Comparison of ENCODE assay signal across 22 mouse cellular contexts in the genomic region with DNA sequence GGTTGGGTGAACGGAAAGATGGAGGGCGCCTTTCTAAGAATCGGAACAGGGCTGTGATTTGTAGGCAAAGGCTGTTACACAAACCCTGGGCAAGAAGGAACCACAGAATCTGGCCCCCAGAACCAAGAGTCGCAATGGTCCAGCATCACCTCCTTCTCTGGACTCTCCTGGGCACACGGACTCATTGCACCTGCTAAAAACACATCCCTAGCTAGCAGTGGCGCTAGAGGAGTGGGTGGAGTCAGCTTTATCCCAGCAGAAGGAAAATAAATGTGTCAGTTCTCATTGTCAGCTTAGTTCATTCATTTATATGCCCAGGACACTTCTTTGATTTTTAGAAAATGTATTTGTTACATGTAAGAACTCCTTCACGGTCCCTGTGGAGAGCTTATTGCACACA. TPM values are rescaled to one million over a fixed set of nuclear protein-coding genes. Genes with fewer than 3 reads are reported as not detected.
DNase-seq lines count a peak whose midpoint lies in the region; ATAC-seq lines count a peak whose summit lies in the region.
"Had no signal": no experiment of that assay in that cellular context is flagged by ENCODE, and none has a peak within 500 bp of the region (broad histone marks: within the 10 kb centered on the region; RNA-seq: fewer than 3 reads in every experiment).

No protein-coding gene starts in this region.

- peak overlapping the region; percentile 8; the same call in 1 of the 2 replicates for H3K9ac ChIP-seq in forebrain, embryonic 14.5 days (ENCODE audit: low read length)
- H3K9ac ChIP-seq in forebrain, embryonic 12.5 days = no peak overlapping the region
- H3K9ac ChIP-seq in hindbrain, embryonic 11.5 days (ENCODE audit: low read depth, low read length) = no peak overlapping the region
- no peak overlapping the region for H3K9ac ChIP-seq in hindbrain, embryonic 13.5 days
- H3K9ac ChIP-seq: embryonic facial prominence, embryonic 15.5 days had no signal

- no peak overlapping the region for H3K4me3 ChIP-seq in forebrain, embryonic 14.5 days (ENCODE audit: low read depth, low read length)
- H3K4me3 ChIP-seq in forebrain, embryonic 12.5 days (replicated peaks) = no peak overlapping the region
- no peak overlapping the region for H3K4me3 ChIP-seq in hindbrain, embryonic 11.5 days (ENCODE audit: low read depth, low read length)
- no peak overlapping the region for H3K4me3 ChIP-seq in hindbrain, embryonic 13.5 days
- H3K4me3 ChIP-seq: embryonic facial prominence, embryonic 15.5 days; myocyte had no signal

- H3K27me3 ChIP-seq in forebrain, embryonic 14.5 days (replicated peaks; ENCODE audit: control insufficient read depth, insufficient read depth, low read length) = peaks cover 47% of the 10 kb centered on the region
- H3K27me3 ChIP-seq in forebrain, embryonic 12.5 days = peaks cover 72% of the 10 kb centered on the region
- peaks cover 57% of the 10 kb centered on the region for H3K27me3 ChIP-seq in hindbrain, embryonic 11.5 days (ENCODE audit: control insufficient read depth, insufficient read depth, low read length)
- H3K27me3 ChIP-seq in hindbrain, embryonic 13.5 days = peaks cover 75% of the 10 kb centered on the region

- 13% methylated on average over 7 of the region's 7 CpGs for WGBS in forebrain, embryonic 14.5 days
- WGBS in forebrain, embryonic 12.5 days = 16% methylated on average over 7 of the region's 7 CpGs
- WGBS in hindbrain, embryonic 11.5 days = 24% methylated on average over 7 of the region's 7 CpGs
- 32% methylated on average over 7 of the region's 7 CpGs for WGBS in hindbrain, embryonic 13.5 days

- no peaks in the 10 kb centered on the region for H3K36me3 ChIP-seq in forebrain, embryonic 14.5 days (ENCODE audit: control insufficient read depth, insufficient read depth, low read length)
- no peaks in the 10 kb centered on the region for H3K36me3 ChIP-seq in forebrain, embryonic 12.5 days (replicated peaks)
- no peaks in the 10 kb centered on the region for H3K36me3 ChIP-seq in hindbrain, embryonic 11.5 days (ENCODE audit: control insufficient read depth, insufficient read depth, low read length)
- H3K36me3 ChIP-seq in hindbrain, embryonic 13.5 days = no peaks in the 10 kb centered on the region
- H3K36me3 ChIP-seq: embryonic facial prominence, embryonic 15.5 days had no signal

- ATAC-seq in forebrain, embryonic 14.5 days = no peak
- no peak for ATAC-seq in forebrain, embryonic 12.5 days (ENCODE audit: low FRiP score)
- no peak for ATAC-seq in hindbrain, embryonic 11.5 days (ENCODE audit: low FRiP score)
- no peak for ATAC-seq in hindbrain, embryonic 13.5 days (ENCODE audit: low FRiP score)
- ATAC-seq: CD4-positive, CD25-positive, alpha-beta regulatory T cell, adult 4 months; intestine, embryonic 16.5 days had no signal

- no peaks in the 10 kb centered on the region for H3K9me3 ChIP-seq in forebrain, embryonic 14.5 days (replicated peaks; ENCODE audit: control insufficient read depth, low read length)
- H3K9me3 ChIP-seq in forebrain, embryonic 12.5 days = no peaks in the 10 kb centered on the region
- H3K9me3 ChIP-seq in hindbrain, embryonic 11.5 days (ENCODE audit: control insufficient read depth, low read length) = no peaks in the 10 kb centered on the region
- H3K9me3 ChIP-seq in hindbrain, embryonic 13.5 days = no peaks in the 10 kb centered on the region
- H3K9me3 ChIP-seq: embryonic facial prominence, embryonic 15.5 days had no signal

- H3K4me1 ChIP-seq in forebrain, embryonic 14.5 days (ENCODE audit: control insufficient read depth, insufficient read depth, low read length) = 0 out of 2 replicates have a peak, but pooled peaks cover 3% of the 10 kb centered on the region
- 0 out of 2 replicates have a peak, but pooled peaks cover 8% of the 10 kb centered on the region for H3K4me1 ChIP-seq in forebrain, embryonic 12.5 days
- no peaks in the 10 kb centered on the region for H3K4me1 ChIP-seq in hindbrain, embryonic 11.5 days (replicated peaks; ENCODE audit: control insufficient read depth, insufficient read depth, low read length)
- H3K4me1 ChIP-seq in hindbrain, embryonic 13.5 days (replicated peaks) = peaks cover 18% of the 10 kb centered on the region

- no peak for DNase-seq in forebrain, embryonic 14.5 days (ENCODE audit: low spot score)
- DNase-seq in hindbrain, embryonic 11.5 days (ENCODE audit: low spot score) = peak; percentile 23
- peak; percentile 18 for DNase-seq in retina, embryonic 14.5 days (ENCODE audit: low spot score)
- no peak for DNase-seq in retina, postnatal 1 day
- DNase-seq in kidney, postnatal 10 days = no peak
- DNase-seq: adrenal gland, postnatal 36 days; cerebellum, adult 9-10 months; gastrocnemius, postnatal 14 days; heart, adult 11 months; kidney, adult 9 months; kidney, postnatal 36 days; layer of hippocampus, postnatal 36 days; lung, postnatal 4 days; right cerebral cortex, postnatal 25 days; spleen, adult 18-20 months had no signal

- H3K27ac ChIP-seq in forebrain, embryonic 14.5 days (ENCODE audit: low read depth, low read length) = no peak overlapping the region
- no peak overlapping the region for H3K27ac ChIP-seq in forebrain, embryonic 12.5 days
- H3K27ac ChIP-seq in hindbrain, embryonic 11.5 days (ENCODE audit: low read depth, low read length) = no peak overlapping the region
- H3K27ac ChIP-seq in hindbrain, embryonic 13.5 days = no peak overlapping the region
- H3K27ac ChIP-seq: embryonic facial prominence, embryonic 15.5 days had no signal

- no peak overlapping the region for H3K4me2 ChIP-seq in forebrain, embryonic 14.5 days (ENCODE audit: low read length)
- H3K4me2 ChIP-seq in forebrain, embryonic 12.5 days = no peak overlapping the region
- no peak overlapping the region for H3K4me2 ChIP-seq in hindbrain, embryonic 11.5 days (replicated peaks; ENCODE audit: low read depth, low read length)
- no peak overlapping the region for H3K4me2 ChIP-seq in hindbrain, embryonic 13.5 days
- H3K4me2 ChIP-seq: embryonic facial prominence, embryonic 15.5 days had no signal

RNA-seq across cellular contexts. Expression of a gene that starts 8.8 kb away (rescaled TPM):
- polyA plus RNA-seq in forebrain, embryonic 14.5 days (2014; fragmentation: Nextera tagmentation; extraction: Ambion mirVana) = not detected in 2 replicates
- not detected in 2 replicates for polyA plus RNA-seq in forebrain, embryonic 12.5 days (2016; fragmentation: Nextera tagmentation; extraction: Ambion mirVana)
- 0.21 TPM in 1 of 2 replicates, not detected in the other for polyA plus RNA-seq in hindbrain, embryonic 11.5 days (2014; fragmentation: Nextera tagmentation; extraction: Ambion mirVana)
- polyA plus RNA-seq in hindbrain, embryonic 13.5 days (2015; fragmentation: Nextera tagmentation; extraction: Ambion mirVana) = not detected in 2 replicates
- polyA plus RNA-seq: CD4-positive, CD25-positive, alpha-beta regulatory T cell, adult 4 months; liver, adult 2 months; myocyte had no signal

RNA-seq across cellular contexts. Expression of a gene that starts 40.0 kb away (rescaled TPM):
- 7.8 and 8.5 TPM in 2 replicates for polyA plus RNA-seq in forebrain, embryonic 14.5 days (2014; fragmentation: Nextera tagmentation; extraction: Ambion mirVana)
- polyA plus RNA-seq in forebrain, embryonic 12.5 days (2016; fragmentation: Nextera tagmentation; extraction: Ambion mirVana) = 12.5 and 15.0 TPM in 2 replicates
- polyA plus RNA-seq in hindbrain, embryonic 11.5 days (2014; fragmentation: Nextera tagmentation; extraction: Ambion mirVana) = 11.8 and 14.3 TPM in 2 replicates
- 7.2 and 8.4 TPM in 2 replicates for polyA plus RNA-seq in hindbrain, embryonic 13.5 days (2015; fragmentation: Nextera tagmentation; extraction: Ambion mirVana)

Comparison
In these comparisons a context has a peak if more than half of its experiments do, and no peak if none do; other contexts are left out.
1. DNase-seq: peak in hindbrain, embryonic 11.5 days (single experiment) and retina, embryonic 14.5 days (single experiment); none in forebrain, embryonic 14.5 days (single experiment), retina, postnatal 1 day (single experiment) and kidney, postnatal 10 days (single experiment).